ENCODE assay signal across 19 mouse cellular contexts in the genomic region with DNA sequence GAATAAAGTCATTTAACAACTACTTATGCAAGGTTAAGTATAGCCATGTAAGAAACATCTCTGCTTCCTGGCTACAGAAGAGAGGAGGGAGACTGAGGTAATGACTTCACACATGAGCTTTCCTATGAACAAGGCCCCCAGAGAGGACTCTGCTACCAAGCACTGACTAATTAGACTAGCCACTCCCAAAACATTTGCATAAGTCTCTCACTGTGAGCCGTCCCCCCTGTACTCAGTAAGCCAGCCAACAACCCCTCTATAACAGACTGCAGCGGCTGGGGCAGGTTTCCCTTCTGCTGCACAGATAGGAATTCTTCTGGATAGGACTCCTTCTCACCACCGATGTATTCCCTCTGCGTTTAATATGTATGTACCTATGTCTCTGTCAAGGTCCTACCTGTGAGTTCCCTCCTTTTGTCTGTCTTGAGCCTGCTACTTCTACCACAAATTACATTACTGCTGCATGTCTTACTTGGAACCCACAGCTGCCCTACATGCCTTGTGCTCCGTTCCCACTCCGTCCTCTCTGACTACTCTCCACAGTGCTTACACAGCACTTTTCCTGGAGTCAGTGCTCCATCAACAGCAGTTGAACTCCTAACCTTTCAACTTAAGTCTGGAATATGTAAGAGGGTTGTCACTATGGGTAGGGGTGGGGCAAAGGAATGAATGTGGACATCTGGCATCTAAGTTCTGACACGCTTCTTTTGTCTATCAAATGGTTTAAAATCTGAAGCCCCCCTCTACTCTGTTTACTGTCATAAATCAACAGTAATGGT.
A peak's percentile ranks its signal among the peaks of the same experiment; 100 is the strongest.
DNase-seq lines count a peak whose midpoint lies in the region; ATAC-seq and TF ChIP-seq lines count a peak whose summit lies in the region.
"Had no signal": no experiment of that assay in that cellular context is flagged by ENCODE, and none has a peak within 500 bp of the region (broad histone marks: within the 10 kb centered on the region; RNA-seq: fewer than 3 reads in every experiment).

No protein-coding gene starts in this region.

- H3K27me3 ChIP-seq in hindbrain, embryonic 11.5 days (ENCODE audit: control insufficient read depth, insufficient read depth, low read length), result no peaks in the 10 kb centered on the region
- H3K27me3 ChIP-seq in hindbrain, embryonic 14.5 days (ENCODE audit: control insufficient read depth, insufficient read depth, low read length), result no peaks in the 10 kb centered on the region
- no peaks in the 10 kb centered on the region for H3K27me3 ChIP-seq in neural tube, embryonic 12.5 days (replicated peaks)
- H3K27me3 ChIP-seq in forebrain, embryonic 16.5 days (replicated peaks; ENCODE audit: control insufficient read depth, insufficient read depth, low read length), result no peaks in the 10 kb centered on the region
- no peaks in the 10 kb centered on the region for H3K27me3 ChIP-seq in intestine, postnatal 0 days (replicated peaks; ENCODE audit: control insufficient read depth, insufficient read depth, low read length)
- H3K27me3 ChIP-seq: intestine, embryonic 15.5 days; limb, embryonic 13.5 days; Patski; stomach, embryonic 15.5 days had no signal

- no peak for DNase-seq in hindbrain, embryonic 11.5 days (ENCODE audit: low spot score)
- DNase-seq in hindbrain, embryonic 14.5 days (ENCODE audit: low spot score), result no peak
- no peak for DNase-seq in neural tube, embryonic 10.5 days (ENCODE audit: extremely low spot score, low spot score)
- peak; percentile 49 for DNase-seq in yolk sac, embryonic 10.5 days (ENCODE audit: low spot score)
- no peak for DNase-seq in layer of hippocampus, postnatal 36 days
- DNase-seq: adrenal gland, adult 2 months; cerebellum, postnatal 25 days; gastrocnemius, postnatal 10 days; kidney, postnatal 14 days had no signal

- H3K4me3 ChIP-seq in hindbrain, embryonic 11.5 days (ENCODE audit: low read depth, low read length), result no peak overlapping the region
- H3K4me3 ChIP-seq in hindbrain, embryonic 14.5 days (replicated peaks; ENCODE audit: low read length), result no peak overlapping the region
- H3K4me3 ChIP-seq in neural tube, embryonic 12.5 days, result no peak overlapping the region
- no peak overlapping the region for H3K4me3 ChIP-seq in forebrain, embryonic 16.5 days (replicated peaks; ENCODE audit: low read length)
- no peak overlapping the region for H3K4me3 ChIP-seq in intestine, postnatal 0 days (ENCODE audit: low read depth, low read length)
- H3K4me3 ChIP-seq: erythroblast, embryonic 14.5 days; intestine, embryonic 15.5 days; limb, embryonic 13.5 days; stomach, embryonic 15.5 days had no signal

- H3K36me3 ChIP-seq in hindbrain, embryonic 11.5 days (ENCODE audit: control insufficient read depth, insufficient read depth, low read length), result no peaks in the 10 kb centered on the region
- no peaks in the 10 kb centered on the region for H3K36me3 ChIP-seq in hindbrain, embryonic 14.5 days (replicated peaks; ENCODE audit: control insufficient read depth, insufficient read depth)
- no peaks in the 10 kb centered on the region for H3K36me3 ChIP-seq in neural tube, embryonic 12.5 days
- no peaks in the 10 kb centered on the region for H3K36me3 ChIP-seq in forebrain, embryonic 16.5 days (ENCODE audit: control insufficient read depth, insufficient read depth)
- H3K36me3 ChIP-seq in intestine, postnatal 0 days (ENCODE audit: control insufficient read depth, insufficient read depth), result no peaks in the 10 kb centered on the region
- H3K36me3 ChIP-seq: intestine, embryonic 15.5 days; limb, embryonic 13.5 days; stomach, embryonic 15.5 days had no signal

- ATAC-seq in hindbrain, embryonic 11.5 days (ENCODE audit: low FRiP score), result peak; percentile 51; the same call in 1 of the 2 replicates
- ATAC-seq in hindbrain, embryonic 14.5 days (ENCODE audit: low FRiP score), result no peak
- peak; percentile 29; the same call in 1 of the 2 replicates for ATAC-seq in neural tube, embryonic 12.5 days (ENCODE audit: low FRiP score, low read depth)
- ATAC-seq in forebrain, embryonic 16.5 days, result peak; percentile 81
- ATAC-seq in intestine, postnatal 0 days, result no peak
- ATAC-seq: CD4-positive, CD25-positive, alpha-beta regulatory T cell, adult 4 months; intestine, embryonic 15.5 days; lung, postnatal 0 days; Patski had no signal

- no peak overlapping the region for H3K9ac ChIP-seq in hindbrain, embryonic 11.5 days (ENCODE audit: low read depth, low read length)
- no peak overlapping the region for H3K9ac ChIP-seq in hindbrain, embryonic 14.5 days
- no peak overlapping the region for H3K9ac ChIP-seq in neural tube, embryonic 12.5 days
- H3K9ac ChIP-seq in forebrain, embryonic 16.5 days (replicated peaks; ENCODE audit: low read depth, low read length), result no peak overlapping the region
- no peak overlapping the region for H3K9ac ChIP-seq in intestine, postnatal 0 days (ENCODE audit: low read depth, low read length)
- H3K9ac ChIP-seq: intestine, embryonic 15.5 days; limb, embryonic 13.5 days; stomach, embryonic 15.5 days had no signal

- H3K9me3 ChIP-seq in hindbrain, embryonic 11.5 days (ENCODE audit: control insufficient read depth, low read length), result no peaks in the 10 kb centered on the region
- no peaks in the 10 kb centered on the region for H3K9me3 ChIP-seq in hindbrain, embryonic 14.5 days (ENCODE audit: control insufficient read depth, low read length)
- H3K9me3 ChIP-seq in neural tube, embryonic 12.5 days, result no peaks in the 10 kb centered on the region
- no peaks in the 10 kb centered on the region for H3K9me3 ChIP-seq in forebrain, embryonic 16.5 days (ENCODE audit: control insufficient read depth, low read length)
- H3K9me3 ChIP-seq in intestine, postnatal 0 days (ENCODE audit: control insufficient read depth), result no peaks in the 10 kb centered on the region
- H3K9me3 ChIP-seq: intestine, embryonic 15.5 days; limb, embryonic 13.5 days; stomach, embryonic 15.5 days had no signal

- H3K4me2 ChIP-seq in hindbrain, embryonic 11.5 days (replicated peaks; ENCODE audit: low read depth, low read length), result no peak overlapping the region
- no peak overlapping the region for H3K4me2 ChIP-seq in hindbrain, embryonic 14.5 days (replicated peaks)
- no peak overlapping the region for H3K4me2 ChIP-seq in neural tube, embryonic 12.5 days (replicated peaks)
- H3K4me2 ChIP-seq in forebrain, embryonic 16.5 days (ENCODE audit: low read length), result no peak overlapping the region
- no peak overlapping the region for H3K4me2 ChIP-seq in intestine, postnatal 0 days (replicated peaks; ENCODE audit: low read depth)
- H3K4me2 ChIP-seq: intestine, embryonic 15.5 days; limb, embryonic 13.5 days; stomach, embryonic 15.5 days had no signal

- H3K27ac ChIP-seq in hindbrain, embryonic 11.5 days (ENCODE audit: low read depth, low read length), result no peak overlapping the region
- H3K27ac ChIP-seq in hindbrain, embryonic 14.5 days, result no peak overlapping the region
- no peak overlapping the region for H3K27ac ChIP-seq in neural tube, embryonic 12.5 days
- H3K27ac ChIP-seq in forebrain, embryonic 16.5 days (ENCODE audit: low read length), result no peak overlapping the region
- no peak overlapping the region for H3K27ac ChIP-seq in intestine, postnatal 0 days (ENCODE audit: low read depth, low read length)
- H3K27ac ChIP-seq: intestine, embryonic 15.5 days; limb, embryonic 13.5 days; stomach, embryonic 15.5 days had no signal

- WGBS in hindbrain, embryonic 11.5 days, result 59% methylated on average over 7 of the region's 7 CpGs
- 51% methylated on average over 7 of the region's 7 CpGs for WGBS in hindbrain, embryonic 14.5 days
- 45% methylated on average over 7 of the region's 7 CpGs for WGBS in neural tube, embryonic 12.5 days
- WGBS in forebrain, embryonic 16.5 days, result 48% methylated on average over 7 of the region's 7 CpGs
- 50% methylated on average over 7 of the region's 7 CpGs for WGBS in intestine, postnatal 0 days

- no peak for TF ChIP-seq CTCF in intestine, postnatal 0 days (IDR thresholded peaks at IDR 0.05; ENCODE audit: low read depth)

- H3K4me1 ChIP-seq in hindbrain, embryonic 11.5 days (replicated peaks; ENCODE audit: control insufficient read depth, insufficient read depth, low read length), result no peaks in the 10 kb centered on the region
- peaks cover 9% of the 10 kb centered on the region; the same call in 1 of the 2 replicates for H3K4me1 ChIP-seq in hindbrain, embryonic 14.5 days (replicated peaks; ENCODE audit: control insufficient read depth, insufficient read depth, low read length)
- H3K4me1 ChIP-seq in neural tube, embryonic 12.5 days, result peaks cover 13% of the 10 kb centered on the region
- H3K4me1 ChIP-seq in forebrain, embryonic 16.5 days (replicated peaks; ENCODE audit: control insufficient read depth, insufficient read depth, low read length), result peaks cover 5% of the 10 kb centered on the region
- H3K4me1 ChIP-seq in intestine, postnatal 0 days (replicated peaks; ENCODE audit: control insufficient read depth, insufficient read depth, low read length), result no peaks in the 10 kb centered on the region
- H3K4me1 ChIP-seq: stomach, embryonic 15.5 days had no signal

Comparison
In these comparisons a context has a peak if more than half of its experiments do, and no peak if none do; other contexts are left out.
1. ATAC-seq: peak in hindbrain, embryonic 11.5 days (single experiment), neural tube, embryonic 12.5 days (single experiment) and forebrain, embryonic 16.5 days (single experiment); none in hindbrain, embryonic 14.5 days (single experiment) and intestine, postnatal 0 days (single experiment).